Comparison of ENCODE assay signal across 11 mouse cellular contexts in the genomic region with DNA sequence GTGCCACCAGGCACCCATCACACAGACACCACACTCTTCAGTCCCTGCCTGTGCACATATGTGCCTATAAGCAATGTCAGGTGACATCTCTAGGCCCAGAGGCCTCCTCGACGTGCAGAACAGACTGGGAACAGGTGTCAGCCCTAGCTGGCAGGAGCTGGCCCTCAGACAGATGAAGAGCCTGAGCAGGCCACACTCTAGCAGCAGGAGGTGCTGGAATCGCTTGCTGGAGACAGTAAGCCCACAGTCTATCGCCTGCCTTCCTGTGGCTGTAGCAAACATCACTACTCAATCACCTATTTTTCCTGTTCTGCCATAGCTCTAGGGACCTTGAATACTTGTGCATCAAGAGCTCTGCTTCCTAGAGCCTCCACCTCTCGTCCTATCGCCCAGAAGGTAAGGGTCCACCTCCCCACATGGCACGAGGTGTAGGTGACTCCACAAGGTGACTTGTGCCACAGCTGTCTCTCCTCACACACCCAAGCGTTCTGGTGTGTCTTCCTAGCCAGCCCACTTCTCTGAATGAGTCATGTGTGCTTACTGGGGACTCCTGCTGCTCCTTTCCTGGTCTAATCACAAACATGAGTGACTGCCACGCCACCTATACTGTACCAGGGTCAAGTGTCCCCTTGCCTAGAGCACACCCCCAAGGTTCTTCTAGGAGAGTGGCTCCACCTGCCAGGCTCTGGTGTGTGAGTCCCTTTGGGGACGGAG.
DNase-seq lines count a peak whose midpoint lies in the region; ATAC-seq and TF ChIP-seq lines count a peak whose summit lies in the region.
"Had no signal": no experiment of that assay in that cellular context is flagged by ENCODE, and none has a peak within 500 bp of the region (broad histone marks: within the 10 kb centered on the region; RNA-seq: fewer than 3 reads in every experiment).

No protein-coding gene starts in this region.

- H3K9ac ChIP-seq in heart, embryonic 16.5 days (ENCODE audit: low read length) = no peak overlapping the region
- H3K9ac ChIP-seq: midbrain, embryonic 12.5 days had no signal

- no peak for TF ChIP-seq POLR2A in spleen, adult 2 months (IDR thresholded peaks at IDR 0.05; ENCODE audit: low read depth, low read length)

- no peaks in the 10 kb centered on the region for H3K27me3 ChIP-seq in heart, embryonic 16.5 days (ENCODE audit: control insufficient read depth, insufficient read depth, low read length)
- no peaks in the 10 kb centered on the region for H3K27me3 ChIP-seq in spleen, adult 2 months (ENCODE audit: control insufficient read depth, insufficient read depth, low read length)
- H3K27me3 ChIP-seq: midbrain, embryonic 12.5 days had no signal

- peaks cover 13% of the 10 kb centered on the region for H3K4me1 ChIP-seq in heart, embryonic 16.5 days (ENCODE audit: control insufficient read depth, insufficient read depth, low read length)
- H3K4me1 ChIP-seq in spleen, adult 2 months (ENCODE audit: control insufficient read depth, insufficient read depth, insufficient read length) = peaks cover 57% of the 10 kb centered on the region

- DNase-seq in heart, postnatal 36 days = no peak
- DNase-seq in spleen, adult 2 months (ENCODE audit: low read depth in 1 of 2, low spot score in 2 of 2) = no peak
- DNase-seq in spleen, postnatal 14 days (ENCODE audit: low spot score in 2 of 2) = no peak
- DNase-seq in induced T-regulatory cell, adult 2 months (ENCODE audit: low read depth) = peak; percentile 77
- DNase-seq in thymus, postnatal 4 days = peak; percentile 61
- no peak for DNase-seq in kidney, adult 11 months
- DNase-seq: adrenal gland, postnatal 14 days; kidney, adult 8-10 months had no signal

- TF ChIP-seq CTCF in spleen, adult 2 months (IDR thresholded peaks at IDR 0.05; ENCODE audit: extremely low read depth, insufficient read depth, insufficient read length, insufficient replicate concordance) = no peak

- peak overlapping the region; percentile 62; the same call in 1 of the 2 replicates for H3K27ac ChIP-seq in heart, embryonic 16.5 days (ENCODE audit: low read length)
- H3K27ac ChIP-seq in spleen, adult 2 months (ENCODE audit: insufficient read depth, low read length) = peak overlapping the region; percentile 59
- H3K27ac ChIP-seq: midbrain, embryonic 12.5 days had no signal

- H3K4me2 ChIP-seq in heart, embryonic 16.5 days (ENCODE audit: low read depth, low read length) = no peak overlapping the region
- H3K4me2 ChIP-seq: midbrain, embryonic 12.5 days had no signal

- intact Hi-C loops in heart, postnatal 36 days (cut with DNase I) = no loop called here

- no peak overlapping the region for H3K4me3 ChIP-seq in heart, embryonic 16.5 days (ENCODE audit: low read length)
- H3K4me3 ChIP-seq in spleen, adult 2 months (ENCODE audit: extremely low read depth, insufficient read depth, insufficient read length) = no peak overlapping the region
- H3K4me3 ChIP-seq: midbrain, embryonic 12.5 days had no signal

- 66% methylated on average over 10 of the region's 10 CpGs for WGBS in heart, embryonic 16.5 days
- 58% methylated on average over 10 of the region's 10 CpGs for WGBS in spleen, adult 2 months

- no peaks in the 10 kb centered on the region for H3K9me3 ChIP-seq in heart, embryonic 16.5 days (replicated peaks; ENCODE audit: control insufficient read depth, low read length)
- H3K9me3 ChIP-seq: midbrain, embryonic 12.5 days had no signal

- no peak for ATAC-seq in heart, embryonic 16.5 days (replicated peaks; ENCODE audit: extremely low read depth, insufficient read depth, low FRiP score)
- ATAC-seq in frontal cortex, adult (ENCODE audit: low TSS enrichment) = no peak; the same call in 1 of the 2 replicates

- H3K36me3 ChIP-seq in heart, embryonic 16.5 days (ENCODE audit: control insufficient read depth, insufficient read depth) = no peaks in the 10 kb centered on the region
- H3K36me3 ChIP-seq in spleen, adult 2 months (ENCODE audit: control insufficient read depth, insufficient read depth, low read length) = peaks cover 2% of the 10 kb centered on the region; the same call in 1 of the 2 replicates

Comparison
In these comparisons a context has a peak if more than half of its experiments do, and no peak if none do; other contexts are left out.
1. DNase-seq: peak in induced T-regulatory cell, adult 2 months (single experiment) and thymus, postnatal 4 days (single experiment); none in heart, postnatal 36 days (0 of 2), spleen, adult 2 months (0 of 2), spleen, postnatal 14 days (0 of 2) and kidney, adult 11 months (single experiment).